Mouse (Mus musculus) liver, postnatal 0 days (tissue): ENCODE results near the gene Tiam1. TPM values are rescaled to one million over a fixed set of nuclear protein-coding genes. Genes with fewer than 3 reads are reported as not detected.
"Not testable (repeated sequence)": the region's sequence is repeated elsewhere in the genome, so short reads cannot be mapped to it uniquely, and the experiment has no call there.

Experiments used
- ATAC-seq: fragments of 200-750 bp; cut with Nextera tagmentation; 2 replicates; pipeline ENCODE4 v1.8.0; 2017; ENCODE audit warnings: mild to moderate bottlenecking, moderate library complexity
- DNase-seq: peaks from one replicate; pipeline ENCODE4 v3.0.0-alpha.2; 2016
- H3K27ac ChIP-seq: fragments of 300-500 bp; sonication (generic); 2 replicates; pipeline ENCODE4 v1.5.1; 2014; ENCODE audit warnings: antibody characterized with exemption, moderate library complexity, mild to moderate bottlenecking, low read depth
- H3K27me3 ChIP-seq: fragments of 300-500 bp; sonication (generic); 2 replicates; pipeline ENCODE4 v1.6.1; 2014; ENCODE audit warnings: low read length, control low read depth, mixed read lengths; ENCODE audit not compliant: insufficient read depth
- H3K36me3 ChIP-seq: fragments of 300-500 bp; sonication (generic); replicated peaks from 2 replicates; pipeline ENCODE4 v1.6.1; 2014; ENCODE audit warnings: mild to moderate bottlenecking, control low read depth, low read length, moderate library complexity, mixed read lengths; ENCODE audit not compliant: insufficient read depth
- H3K4me1 ChIP-seq: fragments of 300-500 bp; sonication (generic); 2 replicates; pipeline ENCODE4 v1.6.1; 2014; ENCODE audit warnings: antibody characterized with exemption, mild to moderate bottlenecking, control low read depth; ENCODE audit not compliant: insufficient read depth
- H3K4me2 ChIP-seq: fragments of 300-500 bp; sonication (generic); 2 replicates; pipeline ENCODE4 v1.6.1; 2014; ENCODE audit warnings: low read depth, mild to moderate bottlenecking, low read length, moderate library complexity, mixed read lengths
- H3K4me3 ChIP-seq: fragments of 300-500 bp; sonication (generic); 2 replicates; pipeline ENCODE4 v1.5.1; 2014; ENCODE audit warnings: low read depth, low read length
- H3K9ac ChIP-seq: fragments of 300-500 bp; sonication (generic); replicated peaks from 2 replicates; pipeline ENCODE4 v1.6.1; 2014; ENCODE audit warnings: mild to moderate bottlenecking, moderate library complexity
- H3K9me3 ChIP-seq: fragments of 300-500 bp; sonication (generic); 2 replicates; pipeline ENCODE4 v1.6.1; 2016; ENCODE audit warnings: mild to moderate bottlenecking, control low read depth, low read length, mixed read lengths
- CTCF ChIP-seq: sonication (generic); IDR thresholded peaks from 2 replicates; pipeline ENCODE4 v1.5.1; 2016; ENCODE audit warnings: antibody characterized with exemption, low read depth
- EP300 ChIP-seq: IDR thresholded peaks from 2 replicates; pipeline ENCODE4 v1.6.1; 2016; ENCODE audit warnings: antibody characterized with exemption, low read depth, mild to moderate bottlenecking
- WGBS: fragments of 180-500 bp; shearing (Covaris S2); extraction: QIAGEN DNeasy Blood & Tissue Kit; methylation state at CpG from one replicate; pipeline ENCODE4 v1.1.7; 2014; ENCODE audit not compliant: insufficient replicate concordance; 5-methylcytosine and 5-hydroxymethylcytosine counted together
- polyA plus RNA-seq: library from polyadenylated mRNA; unstranded; fragments of >200 nt; fragmentation: Nextera tagmentation; extraction: Ambion mirVana; gene quantifications from 2 replicates; pipeline ENCODE4 v1.2.1, GENCODE M21; 2015

Gene Tiam1
- polyA plus RNA-seq, 1 experiment from 2014 or later = 3.2 TPM

DNA sequence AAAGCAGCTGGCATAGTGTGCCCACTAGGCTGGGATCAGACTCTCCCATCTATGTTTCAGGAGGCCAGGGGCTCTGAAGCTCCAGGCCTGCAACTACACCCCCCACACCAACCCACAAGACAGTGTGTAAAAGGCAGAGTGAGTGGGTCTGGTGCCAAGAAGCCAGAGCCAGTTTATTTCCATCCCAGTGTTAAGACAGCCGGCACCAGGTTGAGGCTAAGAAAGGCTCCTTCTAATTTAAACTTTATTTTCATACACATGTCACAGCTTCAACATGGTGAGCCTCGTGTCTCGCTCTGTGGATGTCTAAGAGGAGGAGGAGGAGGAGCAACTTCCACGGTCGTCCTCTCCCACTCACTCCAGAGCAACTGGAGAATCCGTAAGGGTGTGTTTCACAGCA, 57.5 kb downstream of the Tiam1 start:
- ATAC-seq = no peak
- Histone ChIP-seq H3K4me2 (no peak overlapping the region), H3K4me1 (no peaks in the 10 kb centered on the region), H3K27me3 (no peaks in the 10 kb centered on the region), H3K9me3 (no peaks in the 10 kb centered on the region), H3K27ac (no peak overlapping the region), H3K36me3 (no peaks in the 10 kb centered on the region), H3K9ac (no peak overlapping the region), H3K4me3 (no peak overlapping the region)
- 84% methylated on average over 6 of the region's 6 CpGs for WGBS
- TF ChIP-seq EP300 = no peak
- TF ChIP-seq CTCF = no peak
- no peak for DNase-seq

DNA sequence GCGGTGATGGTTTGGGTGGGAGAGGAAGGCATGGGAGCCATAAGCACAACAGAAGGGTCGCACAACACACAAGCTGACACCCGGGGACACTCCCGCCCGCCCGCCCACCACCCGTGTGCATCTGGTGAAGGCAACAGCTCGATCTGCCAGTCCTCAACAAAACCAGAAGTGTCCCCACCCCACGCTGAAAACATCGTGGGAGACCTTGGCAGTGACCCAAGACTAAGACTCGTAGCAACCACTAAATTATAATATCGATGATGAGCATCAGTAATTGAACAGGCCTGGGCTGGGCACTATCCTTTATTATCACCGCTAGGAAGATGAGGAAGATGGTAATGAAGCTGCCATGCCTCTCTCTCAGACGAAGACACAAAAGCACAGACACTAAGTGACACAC, 58.0 kb downstream of the Tiam1 start:
- Histone ChIP-seq H3K27ac (no peak overlapping the region), H3K4me1 (no peaks in the 10 kb centered on the region), H3K27me3 (no peaks in the 10 kb centered on the region), H3K4me3 (no peak overlapping the region), H3K4me2 (no peak overlapping the region), H3K9me3 (no peaks in the 10 kb centered on the region), H3K36me3 (no peaks in the 10 kb centered on the region), H3K9ac (no peak overlapping the region)
- WGBS = 75% methylated on average over 14 of the region's 14 CpGs
- no peak for TF ChIP-seq CTCF
- no peak for TF ChIP-seq EP300
- ATAC-seq = no peak
- DNase-seq = no peak

GRCm38 (mm10) chr16:90081125-90081524, 62.4 kb downstream of the Tiam1 start:
- no peaks in the 10 kb centered on the region for H3K27me3 ChIP-seq
- WGBS = 85% methylated on average over 1 of the region's 1 CpGs
- no peak overlapping the region for H3K4me2 ChIP-seq
- ATAC-seq (no peak), DNase-seq (no peak)
- no peaks in the 10 kb centered on the region for H3K4me1 ChIP-seq
- H3K27ac ChIP-seq = no peak overlapping the region
- no peaks in the 10 kb centered on the region for H3K36me3 ChIP-seq
- H3K9ac ChIP-seq = no peak overlapping the region
- no peak overlapping the region for H3K4me3 ChIP-seq
- no peaks in the 10 kb centered on the region for H3K9me3 ChIP-seq
- no peak for TF ChIP-seq EP300
- TF ChIP-seq CTCF = no peak

DNA sequence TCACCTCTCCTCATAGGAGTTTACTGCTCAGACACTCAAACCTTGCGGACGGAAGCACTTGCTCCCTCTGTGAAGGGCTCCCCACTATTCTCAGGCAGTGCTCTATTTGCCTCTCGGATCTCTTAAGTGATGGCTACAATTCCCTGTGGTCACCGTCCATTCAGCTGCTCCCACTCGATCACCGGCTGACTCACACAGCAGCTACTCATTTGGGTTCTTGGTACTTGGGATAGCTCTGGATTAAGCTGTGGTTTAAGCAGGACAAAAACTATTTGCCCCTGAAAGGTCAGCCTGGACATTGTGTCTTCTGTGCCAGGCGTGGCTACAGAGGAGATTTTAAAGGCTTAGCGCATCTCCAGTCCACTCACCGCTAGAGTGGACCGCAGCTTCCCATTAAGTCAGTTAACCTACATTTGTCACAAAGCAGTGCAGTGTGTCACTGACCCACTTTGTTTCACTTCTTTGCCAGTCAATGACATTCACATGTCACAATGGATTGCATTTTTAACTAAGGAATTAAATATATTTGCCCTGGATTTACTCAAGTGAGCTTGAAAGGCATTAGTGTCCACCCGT, 64.7 kb downstream of the Tiam1 start:
- DNase-seq = no peak
- no peak for TF ChIP-seq EP300
- no peak for TF ChIP-seq CTCF
- Histone ChIP-seq H3K27me3 (no peaks in the 10 kb centered on the region), H3K36me3 (no peaks in the 10 kb centered on the region), H3K27ac (no peak overlapping the region), H3K4me2 (no peak overlapping the region), H3K4me3 (no peak overlapping the region), H3K9ac (no peak overlapping the region), H3K4me1 (no peaks in the 10 kb centered on the region), H3K9me3 (no peaks in the 10 kb centered on the region)
- 91% methylated on average over 11 of the region's 11 CpGs for WGBS
- ATAC-seq = no peak

GRCm38 (mm10) chr16:90073510-90073909, 70.1 kb downstream of the Tiam1 start:
- TF ChIP-seq EP300 = no peak
- TF ChIP-seq CTCF = no peak
- ATAC-seq = no peak
- no peak for DNase-seq

DNA sequence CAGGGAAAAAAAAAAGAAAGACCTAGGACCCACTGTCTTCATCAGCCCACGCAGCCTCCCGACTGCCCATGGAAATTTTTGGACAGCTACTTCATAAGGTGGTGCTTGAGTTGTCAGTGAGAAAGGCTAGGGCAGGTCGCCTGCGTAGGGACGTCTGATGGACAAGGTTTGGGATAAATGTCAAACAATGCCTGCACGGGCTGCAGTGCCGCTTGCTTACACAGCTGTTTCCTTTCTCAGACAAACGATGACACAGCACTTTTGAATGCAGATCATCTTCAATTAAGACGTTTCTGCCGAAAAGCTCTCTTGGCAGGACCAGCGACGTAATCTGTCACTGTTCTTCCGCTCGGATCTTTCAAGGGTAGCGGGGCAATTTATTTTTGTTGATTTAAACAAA, 70.9 kb downstream of the Tiam1 start:
- no peaks in the 10 kb centered on the region for H3K36me3 ChIP-seq
- peak overlapping the region; percentile 44 for H3K4me2 ChIP-seq
- ATAC-seq (no peak), DNase-seq (no peak)
- H3K27me3 ChIP-seq = no peaks in the 10 kb centered on the region
- 15% methylated on average over 15 of the region's 15 CpGs for WGBS
- H3K27ac ChIP-seq = no peak overlapping the region
- H3K4me3 ChIP-seq = no peak overlapping the region
- H3K4me1 ChIP-seq = peaks cover 6% of the 10 kb centered on the region
- H3K9ac ChIP-seq = no peak overlapping the region; the same call in 1 of the 2 replicates
- H3K9me3 ChIP-seq = no peaks in the 10 kb centered on the region
- TF ChIP-seq EP300 (no peak), CTCF (no peak)

More at GRCm38 (mm10) chr16:90073510-90073909, 70.1 kb downstream of the Tiam1 start:
- H3K4me1 ChIP-seq = peaks cover 6% of the 10 kb centered on the region
- 60% methylated on average over 7 of the region's 7 CpGs for WGBS
- no peak overlapping the region for H3K4me3 ChIP-seq
- H3K9ac ChIP-seq = no peak overlapping the region
- H3K9me3 ChIP-seq = no peaks in the 10 kb centered on the region
- no peak overlapping the region for H3K4me2 ChIP-seq
- H3K36me3 ChIP-seq = no peaks in the 10 kb centered on the region
- no peak overlapping the region for H3K27ac ChIP-seq
- no peaks in the 10 kb centered on the region for H3K27me3 ChIP-seq

- H3K27me3 ChIP-seq, H3K4me1 ChIP-seq, H3K27ac ChIP-seq, H3K9ac ChIP-seq, H3K4me3 ChIP-seq, H3K9me3 ChIP-seq, H3K36me3 ChIP-seq, H3K4me2 ChIP-seq: not testable (repeated sequence)
- DNase-seq (peak; percentile 29), ATAC-seq (peak; percentile 53; the same call in 1 of the 2 replicates)
Observed at GRCm38 (mm10) chr16:90071125-90071524, 72.4 kb downstream of the Tiam1 start.
